ENCODE assay signal across 18 mouse cellular contexts in genomic region chr11:20326328-20326995, GRCm38 (mm10). TPM values are rescaled to one million over a fixed set of nuclear protein-coding genes. Genes with fewer than 3 reads are reported as not detected.
A peak's percentile ranks its signal among the peaks of the same experiment; 100 is the strongest.
DNase-seq lines count a peak whose midpoint lies in the region; ATAC-seq and TF ChIP-seq lines count a peak whose summit lies in the region.
"Had no signal": no experiment of that assay in that cellular context is flagged by ENCODE, and none has a peak within 500 bp of the region (broad histone marks: within the 10 kb centered on the region; RNA-seq: fewer than 3 reads in every experiment).

No protein-coding gene starts in this region.

- no peak for TF ChIP-seq EP300 in heart, postnatal 0 days (IDR thresholded peaks at IDR 0.05; ENCODE audit: low read depth)
- no peak for TF ChIP-seq EP300 in lung, postnatal 0 days (IDR thresholded peaks at IDR 0.05)

- intact Hi-C loops in heart, postnatal 36 days (cut with DNase I) = no loop called here

- no peaks in the 10 kb centered on the region for H3K27me3 ChIP-seq in forebrain, embryonic 10.5 days (ENCODE audit: poor library complexity, severe bottlenecking)
- no peaks in the 10 kb centered on the region for H3K27me3 ChIP-seq in forebrain, embryonic 15.5 days
- H3K27me3 ChIP-seq in heart, postnatal 0 days (ENCODE audit: control insufficient read depth, insufficient read depth, low read length) = 0 out of 2 replicates have a peak, but pooled peaks cover 6% of the 10 kb centered on the region
- no peaks in the 10 kb centered on the region for H3K27me3 ChIP-seq in lung, postnatal 0 days (replicated peaks; ENCODE audit: insufficient read depth, low read length)
- H3K27me3 ChIP-seq in stomach, embryonic 16.5 days (ENCODE audit: control insufficient read depth, insufficient read depth, low read length) = no peaks in the 10 kb centered on the region
- H3K27me3 ChIP-seq: liver, embryonic 15.5 days; Patski; stomach, embryonic 15.5 days had no signal

- H3K9me3 ChIP-seq in forebrain, embryonic 10.5 days = no peaks in the 10 kb centered on the region
- no peaks in the 10 kb centered on the region for H3K9me3 ChIP-seq in forebrain, embryonic 15.5 days
- H3K9me3 ChIP-seq in heart, postnatal 0 days (replicated peaks; ENCODE audit: control insufficient read depth, low read length) = no peaks in the 10 kb centered on the region
- H3K9me3 ChIP-seq in lung, postnatal 0 days (ENCODE audit: low read length) = no peaks in the 10 kb centered on the region
- H3K9me3 ChIP-seq in stomach, embryonic 16.5 days (replicated peaks; ENCODE audit: control insufficient read depth, low read length) = no peaks in the 10 kb centered on the region
- H3K9me3 ChIP-seq: liver, embryonic 15.5 days; stomach, embryonic 15.5 days had no signal

- ATAC-seq in forebrain, embryonic 15.5 days (replicated peaks) = no peak
- peak; percentile 41 for ATAC-seq in heart, postnatal 0 days (ENCODE audit: insufficient read depth, low read depth)
- ATAC-seq in lung, postnatal 0 days = peak; percentile 87
- no peak for ATAC-seq in stomach, embryonic 16.5 days (ENCODE audit: insufficient read depth, low FRiP score)
- ATAC-seq: Patski had no signal

- 0 out of 2 replicates have a peak, but pooled peaks cover 11% of the 10 kb centered on the region for H3K36me3 ChIP-seq in forebrain, embryonic 10.5 days (replicated peaks)
- no peaks in the 10 kb centered on the region for H3K36me3 ChIP-seq in forebrain, embryonic 15.5 days
- no peaks in the 10 kb centered on the region for H3K36me3 ChIP-seq in heart, postnatal 0 days (replicated peaks; ENCODE audit: control insufficient read depth, insufficient read depth, low read length)
- no peaks in the 10 kb centered on the region for H3K36me3 ChIP-seq in lung, postnatal 0 days (ENCODE audit: insufficient read depth, low read length)
- H3K36me3 ChIP-seq in stomach, embryonic 16.5 days (ENCODE audit: control insufficient read depth, insufficient read depth, low read length) = no peaks in the 10 kb centered on the region
- H3K36me3 ChIP-seq: liver, embryonic 15.5 days; stomach, embryonic 15.5 days had no signal

- peak overlapping the region; percentile 56; the same call in 1 of the 2 replicates for H3K27ac ChIP-seq in forebrain, embryonic 10.5 days
- H3K27ac ChIP-seq in forebrain, embryonic 15.5 days (replicated peaks) = no peak overlapping the region
- no peak overlapping the region for H3K27ac ChIP-seq in heart, postnatal 0 days (ENCODE audit: low read depth)
- H3K27ac ChIP-seq in lung, postnatal 0 days (ENCODE audit: low read length) = no peak overlapping the region
- peak overlapping the region; percentile 15; the same call in 1 of the 2 replicates for H3K27ac ChIP-seq in stomach, embryonic 16.5 days (ENCODE audit: low read length)
- H3K27ac ChIP-seq: stomach, embryonic 15.5 days had no signal

- H3K4me2 ChIP-seq in forebrain, embryonic 15.5 days (replicated peaks) = no peak overlapping the region
- H3K4me2 ChIP-seq in heart, postnatal 0 days (ENCODE audit: low read depth, low read length) = no peak overlapping the region
- no peak overlapping the region for H3K4me2 ChIP-seq in lung, postnatal 0 days (replicated peaks; ENCODE audit: low read depth, low read length)
- H3K4me2 ChIP-seq in stomach, embryonic 16.5 days (ENCODE audit: low read depth, low read length) = no peak overlapping the region
- H3K4me2 ChIP-seq: stomach, embryonic 15.5 days had no signal

- TF ChIP-seq CTCF in heart, postnatal 0 days (IDR thresholded peaks at IDR 0.05; ENCODE audit: low read depth) = no peak
- no peak for TF ChIP-seq CTCF in lung, postnatal 0 days (IDR thresholded peaks at IDR 0.05)

- H3K9ac ChIP-seq in forebrain, embryonic 15.5 days (replicated peaks) = no peak overlapping the region
- H3K9ac ChIP-seq in heart, postnatal 0 days (replicated peaks; ENCODE audit: low read depth, low read length) = no peak overlapping the region
- H3K9ac ChIP-seq in lung, postnatal 0 days (replicated peaks; ENCODE audit: low read depth) = no peak overlapping the region
- no peak overlapping the region for H3K9ac ChIP-seq in stomach, embryonic 16.5 days (ENCODE audit: low read length)
- H3K9ac ChIP-seq: liver, embryonic 15.5 days; stomach, embryonic 15.5 days had no signal

- no peak overlapping the region for H3K4me3 ChIP-seq in forebrain, embryonic 10.5 days
- no peak overlapping the region for H3K4me3 ChIP-seq in forebrain, embryonic 15.5 days
- no peak overlapping the region for H3K4me3 ChIP-seq in heart, postnatal 0 days (ENCODE audit: low read depth, low read length)
- no peak overlapping the region for H3K4me3 ChIP-seq in lung, postnatal 0 days (ENCODE audit: low read depth, low read length)
- no peak overlapping the region for H3K4me3 ChIP-seq in stomach, embryonic 16.5 days (replicated peaks; ENCODE audit: low read length)
- H3K4me3 ChIP-seq: liver, embryonic 15.5 days; stomach, embryonic 15.5 days had no signal

- no peak for DNase-seq in forebrain, embryonic 10.5 days (ENCODE audit: extremely low spot score, low spot score)
- no peak for DNase-seq in heart, postnatal 0 days (ENCODE audit: low spot score)
- no peak for DNase-seq in heart, postnatal 36 days
- DNase-seq in lung, postnatal 0 days (ENCODE audit: low spot score) = peak; percentile 52
- no peak for DNase-seq in lung, postnatal 36 days
- no peak for DNase-seq in cerebellum, adult 8-10 months
- DNase-seq: cerebellum, postnatal 25 days; kidney, adult 9 months; kidney, postnatal 4 days; right cerebral cortex, adult 18-20 months; spleen, adult 18-20 months; thymus, postnatal 14 days had no signal

- WGBS in forebrain, embryonic 10.5 days = 80% methylated on average over 11 of the region's 11 CpGs
- WGBS in forebrain, embryonic 15.5 days = 58% methylated on average over 11 of the region's 11 CpGs
- WGBS in heart, postnatal 0 days = 46% methylated on average over 11 of the region's 11 CpGs
- 51% methylated on average over 11 of the region's 11 CpGs for WGBS in lung, postnatal 0 days
- 68% methylated on average over 11 of the region's 11 CpGs for WGBS in stomach, embryonic 16.5 days

- H3K4me1 ChIP-seq in forebrain, embryonic 10.5 days = peaks cover 35% of the 10 kb centered on the region
- peaks cover 35% of the 10 kb centered on the region for H3K4me1 ChIP-seq in forebrain, embryonic 15.5 days
- H3K4me1 ChIP-seq in heart, postnatal 0 days (ENCODE audit: control insufficient read depth, insufficient read depth) = peaks cover 5% of the 10 kb centered on the region; the same call in 1 of the 2 replicates
- peaks cover 4% of the 10 kb centered on the region; the same call in 1 of the 2 replicates for H3K4me1 ChIP-seq in lung, postnatal 0 days (ENCODE audit: insufficient read depth, low read depth, low read length)
- peaks cover 24% of the 10 kb centered on the region for H3K4me1 ChIP-seq in stomach, embryonic 16.5 days (ENCODE audit: control insufficient read depth, insufficient read depth, low read length)

RNA-seq across cellular contexts. Expression of gene Slc1a4, which starts 6.1 kb away (rescaled TPM):
- polyA plus RNA-seq in forebrain, embryonic 10.5 days (2016; fragmentation: Nextera tagmentation; extraction: Ambion mirVana) = 19.5 TPM in 2 replicates
- polyA plus RNA-seq in forebrain, embryonic 15.5 days (2015; fragmentation: Nextera tagmentation; extraction: Ambion mirVana) = 43.8 and 46.7 TPM in 2 replicates
- 6.4 and 11.0 TPM in 2 replicates for total RNA-seq in heart, postnatal 0 days (2014; rRNA removed; ENCODE audit: low replicate concordance)
- polyA plus RNA-seq in heart, postnatal 0 days (2015; fragmentation: Nextera tagmentation; extraction: Ambion mirVana) = 2.4 and 2.7 TPM in 2 replicates
- total RNA-seq in heart, postnatal 36 days (2021) = 1 to 10 TPM; 1.2 to 1.5 TPM
- polyA plus RNA-seq in lung, postnatal 0 days (2015; fragmentation: Nextera tagmentation; extraction: Ambion mirVana) = 17.5 and 17.7 TPM in 2 replicates
- polyA plus RNA-seq in stomach, embryonic 16.5 days (2015; fragmentation: Nextera tagmentation; extraction: Ambion mirVana) = 18.9 and 21.3 TPM in 2 replicates
- total RNA-seq: neutrophil, adult 5-6 weeks had no signal

Comparison
In these comparisons a context has a peak if more than half of its experiments do, and no peak if none do; other contexts are left out.
1. H3K27ac ChIP-seq: peak in forebrain, embryonic 10.5 days (single experiment) and stomach, embryonic 16.5 days (single experiment); none in forebrain, embryonic 15.5 days (single experiment), heart, postnatal 0 days (single experiment) and lung, postnatal 0 days (single experiment).
2. ATAC-seq: peak in heart, postnatal 0 days (single experiment) and lung, postnatal 0 days (single experiment); none in forebrain, embryonic 15.5 days (single experiment) and stomach, embryonic 16.5 days (single experiment).